Mouse (Mus musculus): ENCODE results near the gene Maml1.

GRCm38 (mm10) chr11:50226406-50226805, 65.7 kb downstream of the Maml1 start:
- TF ChIP-seq CTCF (IDR thresholded peaks at IDR 0.05; ENCODE audit: low read depth, low read length), result no peak
- TF ChIP-seq POLR2A (IDR thresholded peaks at IDR 0.05; ENCODE audit: borderline replicate concordance, low read depth, low read length), result no peak
